ENCODE assay signal across 8 mouse cellular contexts in the genomic region with DNA sequence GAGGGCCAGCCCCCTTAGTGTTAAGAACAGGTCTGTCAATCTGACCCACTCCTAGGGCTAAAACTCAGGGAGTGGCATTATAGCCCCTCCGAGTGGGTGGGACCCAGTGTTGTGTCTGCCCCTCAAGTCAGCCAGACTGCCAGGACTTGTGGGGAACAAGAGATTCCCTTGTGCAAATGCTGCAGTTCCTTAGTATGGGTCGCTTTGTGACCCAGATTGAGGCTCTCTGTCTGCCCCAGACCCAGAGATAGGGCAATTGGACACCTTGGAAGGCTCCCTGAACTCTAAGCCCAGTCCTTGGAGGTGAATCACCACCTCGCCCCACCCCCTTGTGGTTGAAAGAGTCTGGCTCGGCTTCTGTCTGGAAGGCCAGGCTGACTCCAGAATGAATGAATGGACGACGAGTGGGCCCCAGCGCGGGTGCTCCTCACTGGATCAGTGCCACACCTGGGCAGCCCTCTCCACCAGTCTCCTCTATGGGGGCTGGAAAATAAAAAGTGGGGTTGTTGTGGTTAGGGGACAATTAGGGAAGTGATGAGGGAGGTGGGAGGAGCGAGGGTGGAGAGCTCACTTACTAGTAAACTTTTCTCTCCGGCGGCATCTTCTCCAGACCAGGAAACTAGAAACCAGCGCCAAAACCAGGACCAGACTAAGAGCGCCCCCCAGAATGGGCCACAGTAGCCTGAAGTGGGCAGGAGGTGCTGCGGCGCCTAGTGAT. TPM values are rescaled to one million over a fixed set of nuclear protein-coding genes. Genes with fewer than 3 reads are reported as not detected.
DNase-seq lines count a peak whose midpoint lies in the region; ATAC-seq and TF ChIP-seq lines count a peak whose summit lies in the region.

No protein-coding gene starts in this region.

- 16% methylated on average over 15 of the region's 15 CpGs for WGBS in intestine, postnatal 0 days
- WGBS in lung, embryonic 14.5 days: 20% methylated on average over 15 of the region's 15 CpGs

- peaks cover 3% of the 10 kb centered on the region for H3K4me1 ChIP-seq in ES-Bruce4 (ENCODE audit: control insufficient read depth, insufficient read depth, low read length)
- H3K4me1 ChIP-seq in intestine, postnatal 0 days (replicated peaks; ENCODE audit: control insufficient read depth, insufficient read depth, low read length): peaks cover 28% of the 10 kb centered on the region
- peaks cover 6% of the 10 kb centered on the region; the same call in 1 of the 2 replicates for H3K4me1 ChIP-seq in lung, embryonic 14.5 days (ENCODE audit: insufficient read depth)

- peak overlapping the region; percentile 19 for H3K9ac ChIP-seq in ES-Bruce4 (ENCODE audit: low read depth, poor library complexity, severe bottlenecking)
- H3K9ac ChIP-seq in intestine, postnatal 0 days (ENCODE audit: low read depth, low read length): no peak overlapping the region
- H3K9ac ChIP-seq in lung, embryonic 14.5 days: peak overlapping the region; percentile 64; the same call in 1 of the 2 replicates

- peak overlapping the region; percentile 70 for H3K4me3 ChIP-seq in ES-Bruce4 (ENCODE audit: low read depth, low read length)
- peak overlapping the region; percentile 65 for H3K4me3 ChIP-seq in intestine, postnatal 0 days (ENCODE audit: low read depth, low read length)
- peak overlapping the region; percentile 58 for H3K4me3 ChIP-seq in lung, embryonic 14.5 days (ENCODE audit: low read depth, low read length)

- peak; percentile 99 for DNase-seq in 3T3-L1 (ENCODE audit: low read depth, low spot score)
- DNase-seq in cerebellum, adult 9-11 months: peak; percentile 81
- DNase-seq in heart, adult 11 months: peak; percentile 97
- no peak for DNase-seq in lung, embryonic 14.5 days
- DNase-seq in ovary, postnatal 14 days (ENCODE audit: low spot score): peak; percentile 16

- no peaks in the 10 kb centered on the region for H3K27me3 ChIP-seq in ES-Bruce4 (ENCODE audit: control insufficient read depth, insufficient read depth, low read length, poor library complexity, severe bottlenecking)
- H3K27me3 ChIP-seq in intestine, postnatal 0 days (replicated peaks; ENCODE audit: control insufficient read depth, insufficient read depth, low read length): peaks cover 19% of the 10 kb centered on the region
- peaks cover 25% of the 10 kb centered on the region for H3K27me3 ChIP-seq in lung, embryonic 14.5 days (ENCODE audit: insufficient read depth, low read length)

- TF ChIP-seq CTCF in ES-Bruce4 (IDR thresholded peaks at IDR 0.05; ENCODE audit: low read depth, low read length): no peak
- TF ChIP-seq CTCF in intestine, postnatal 0 days (IDR thresholded peaks at IDR 0.05; ENCODE audit: low read depth): peak; percentile 54
- TF ChIP-seq CTCF in lung, embryonic 14.5 days (IDR thresholded peaks at IDR 0.05; ENCODE audit: low read depth): peak; percentile 30; the same call in 1 of the 2 replicates

- TF ChIP-seq EP300 in ES-Bruce4 (IDR thresholded peaks at IDR 0.05; ENCODE audit: insufficient read depth, low read depth, low read length): 0 out of 2 replicates have a peak, but pooled peaks have one; percentile 3

- ATAC-seq in intestine, postnatal 0 days: peak; percentile 16; the same call in 1 of the 2 replicates
- ATAC-seq in lung, embryonic 14.5 days (ENCODE audit: insufficient read depth): no peak
- no peak for ATAC-seq in erythroid progenitor cell, adult 5-6 weeks (replicated peaks; ENCODE audit: low FRiP score, poor library complexity, severe bottlenecking)

- peak overlapping the region; percentile 97 for H3K4me2 ChIP-seq in intestine, postnatal 0 days (replicated peaks; ENCODE audit: low read depth)
- H3K4me2 ChIP-seq in lung, embryonic 14.5 days: peak overlapping the region; percentile 96

- peak overlapping the region; percentile 21; the same call in 1 of the 2 replicates for H3K27ac ChIP-seq in ES-Bruce4 (ENCODE audit: insufficient read depth, low read length)
- H3K27ac ChIP-seq in intestine, postnatal 0 days (ENCODE audit: low read depth, low read length): peak overlapping the region; percentile 28; the same call in 1 of the 2 replicates
- peak overlapping the region; percentile 62; the same call in 1 of the 2 replicates for H3K27ac ChIP-seq in lung, embryonic 14.5 days (ENCODE audit: low read depth)

- H3K36me3 ChIP-seq in ES-Bruce4 (ENCODE audit: control insufficient read depth, insufficient read depth, low read length, poor library complexity, severe bottlenecking): no peaks in the 10 kb centered on the region
- H3K36me3 ChIP-seq in intestine, postnatal 0 days (ENCODE audit: control insufficient read depth, insufficient read depth): no peaks in the 10 kb centered on the region
- 0 out of 2 replicates have a peak, but pooled peaks cover 4% of the 10 kb centered on the region for H3K36me3 ChIP-seq in lung, embryonic 14.5 days (ENCODE audit: insufficient read depth)

- no peaks in the 10 kb centered on the region for H3K9me3 ChIP-seq in ES-Bruce4 (replicated peaks; ENCODE audit: control insufficient read depth, insufficient read depth, low read length, poor library complexity, severe bottlenecking)
- no peaks in the 10 kb centered on the region for H3K9me3 ChIP-seq in intestine, postnatal 0 days (ENCODE audit: control insufficient read depth)
- no peaks in the 10 kb centered on the region for H3K9me3 ChIP-seq in lung, embryonic 14.5 days (ENCODE audit: low read depth, low read length)

- no peak for TF ChIP-seq POLR2A in ES-Bruce4 (IDR thresholded peaks at IDR 0.05; ENCODE audit: insufficient read depth, low read length)

RNA-seq across cellular contexts. Expression of a gene that starts 1.5 kb away (rescaled TPM):
- polyA plus RNA-seq in ES-Bruce4 (2011; ENCODE audit: insufficient read depth, insufficient read length, low read depth, missing spikeins): 51.7 and 61.7 TPM in 2 replicates
- 46.6 and 50.9 TPM in 2 replicates for polyA plus RNA-seq in intestine, postnatal 0 days (2015; fragmentation: Nextera tagmentation; extraction: Ambion mirVana)
- polyA plus RNA-seq in lung, embryonic 14.5 days (2014; fragmentation: Nextera tagmentation; extraction: Ambion mirVana): 21.6 and 24.0 TPM in 2 replicates
- 5.0 TPM in 1 of 2 replicates, not detected in the other for total RNA-seq in erythroid progenitor cell, adult 5-6 weeks (2015; ENCODE audit: low replicate concordance)
- total RNA-seq in erythroid progenitor cell, adult 5-6 weeks (2017; ENCODE audit: low replicate concordance): 6.1 TPM in 1 of 2 replicates, not detected in the other

RNA-seq across cellular contexts. Expression of a gene that starts 2.0 kb away (rescaled TPM):
- polyA plus RNA-seq in ES-Bruce4 (2011; ENCODE audit: insufficient read depth, insufficient read length, low read depth, missing spikeins): 57.3 and 63.1 TPM in 2 replicates
- polyA plus RNA-seq in intestine, postnatal 0 days (2015; fragmentation: Nextera tagmentation; extraction: Ambion mirVana): 14.7 and 15.5 TPM in 2 replicates
- polyA plus RNA-seq in lung, embryonic 14.5 days (2014; fragmentation: Nextera tagmentation; extraction: Ambion mirVana): 47.4 and 49.6 TPM in 2 replicates
- 11.3 and 11.9 TPM in 2 replicates for total RNA-seq in erythroid progenitor cell, adult 5-6 weeks (2015; ENCODE audit: low replicate concordance)
- 3.5 and 4.0 TPM in 2 replicates for total RNA-seq in erythroid progenitor cell, adult 5-6 weeks (2017; ENCODE audit: low replicate concordance)

RNA-seq across cellular contexts. Expression of a gene that starts 2.3 kb away (rescaled TPM):
- polyA plus RNA-seq in ES-Bruce4 (2011; ENCODE audit: insufficient read depth, insufficient read length, low read depth, missing spikeins): 145 and 149 TPM in 2 replicates
- polyA plus RNA-seq in intestine, postnatal 0 days (2015; fragmentation: Nextera tagmentation; extraction: Ambion mirVana): 131 and 136 TPM in 2 replicates
- polyA plus RNA-seq in lung, embryonic 14.5 days (2014; fragmentation: Nextera tagmentation; extraction: Ambion mirVana): 63.8 and 71.1 TPM in 2 replicates
- total RNA-seq in erythroid progenitor cell, adult 5-6 weeks (2015; ENCODE audit: low replicate concordance): 6.3 and 15.9 TPM in 2 replicates
- 8.6 and 11.0 TPM in 2 replicates for total RNA-seq in erythroid progenitor cell, adult 5-6 weeks (2017; ENCODE audit: low replicate concordance)

RNA-seq across cellular contexts. Expression of a gene that starts 3.3 kb away (rescaled TPM):
- polyA plus RNA-seq in ES-Bruce4 (2011; ENCODE audit: insufficient read depth, insufficient read length, low read depth, missing spikeins): 300 and 333 TPM in 2 replicates
- 0.38 and 0.42 TPM in 2 replicates for polyA plus RNA-seq in intestine, postnatal 0 days (2015; fragmentation: Nextera tagmentation; extraction: Ambion mirVana)
- 207 and 219 TPM in 2 replicates for polyA plus RNA-seq in lung, embryonic 14.5 days (2014; fragmentation: Nextera tagmentation; extraction: Ambion mirVana)
- total RNA-seq in erythroid progenitor cell, adult 5-6 weeks (2015; ENCODE audit: low replicate concordance): not detected in 2 replicates
- total RNA-seq in erythroid progenitor cell, adult 5-6 weeks (2017; ENCODE audit: low replicate concordance): not detected in 2 replicates

RNA-seq across cellular contexts. Expression of a gene that starts 8.1 kb away (rescaled TPM):
- 1.7 and 2.9 TPM in 2 replicates for polyA plus RNA-seq in ES-Bruce4 (2011; ENCODE audit: insufficient read depth, insufficient read length, low read depth, missing spikeins)
- 0.23 and 0.34 TPM in 2 replicates for polyA plus RNA-seq in intestine, postnatal 0 days (2015; fragmentation: Nextera tagmentation; extraction: Ambion mirVana)
- polyA plus RNA-seq in lung, embryonic 14.5 days (2014; fragmentation: Nextera tagmentation; extraction: Ambion mirVana): 5.1 and 6.2 TPM in 2 replicates
- not detected in 2 replicates for total RNA-seq in erythroid progenitor cell, adult 5-6 weeks (2015; ENCODE audit: low replicate concordance)
- total RNA-seq in erythroid progenitor cell, adult 5-6 weeks (2017; ENCODE audit: low replicate concordance): not detected in 2 replicates
